In genomic region chr6:50890370-50891204, GRCm38 (mm10) we compare ENCODE assay signal across 8 mouse cellular contexts.
A peak's percentile ranks its signal among the peaks of the same experiment; 100 is the strongest.
DNase-seq lines count a peak whose midpoint lies in the region; ATAC-seq lines count a peak whose summit lies in the region.

No protein-coding gene starts in this region.

- no peaks in the 10 kb centered on the region for H3K9me3 ChIP-seq in kidney, embryonic 15.5 days (replicated peaks)
- H3K9me3 ChIP-seq in liver, embryonic 15.5 days (replicated peaks), result no peaks in the 10 kb centered on the region
- no peaks in the 10 kb centered on the region for H3K9me3 ChIP-seq in neural tube, embryonic 15.5 days (replicated peaks)

- peak; percentile 80; the same call in 1 of the 2 replicates for ATAC-seq in kidney, embryonic 15.5 days (replicated peaks; ENCODE audit: low FRiP score)
- ATAC-seq in liver, embryonic 15.5 days (ENCODE audit: insufficient read depth), result peak; percentile 99
- ATAC-seq in neural tube, embryonic 15.5 days (ENCODE audit: low FRiP score), result peak; percentile 80

- no peak for DNase-seq in kidney, adult 18-20 months
- DNase-seq in embryo, embryonic 11 days, result peak; percentile 77
- peak; percentile 4 for DNase-seq in heart, adult 8-10 months (ENCODE audit: low spot score)
- peak; percentile 42 to 76 for DNase-seq in layer of hippocampus, adult 18-20 months (ENCODE audit: low spot score in 2 of 2)
- DNase-seq in thymus, postnatal 36 days, result no peak

- H3K36me3 ChIP-seq in kidney, embryonic 15.5 days, result no peaks in the 10 kb centered on the region
- H3K36me3 ChIP-seq in liver, embryonic 15.5 days (replicated peaks), result no peaks in the 10 kb centered on the region
- H3K36me3 ChIP-seq in neural tube, embryonic 15.5 days, result no peaks in the 10 kb centered on the region

- peaks cover 10% of the 10 kb centered on the region for H3K4me1 ChIP-seq in kidney, embryonic 15.5 days
- H3K4me1 ChIP-seq in liver, embryonic 15.5 days (replicated peaks), result peaks cover 35% of the 10 kb centered on the region
- peaks cover 29% of the 10 kb centered on the region for H3K4me1 ChIP-seq in neural tube, embryonic 15.5 days

- peak overlapping the region; percentile 57 for H3K27ac ChIP-seq in kidney, embryonic 15.5 days
- H3K27ac ChIP-seq in liver, embryonic 15.5 days (replicated peaks), result peak overlapping the region; percentile 89
- H3K27ac ChIP-seq in neural tube, embryonic 15.5 days (replicated peaks), result peak overlapping the region; percentile 84

- H3K4me3 ChIP-seq in kidney, embryonic 15.5 days (replicated peaks), result peak overlapping the region; percentile 2; the same call in 1 of the 2 replicates
- peak overlapping the region; percentile 38 for H3K4me3 ChIP-seq in liver, embryonic 15.5 days (replicated peaks)
- H3K4me3 ChIP-seq in neural tube, embryonic 15.5 days (replicated peaks), result no peak overlapping the region

- WGBS in kidney, embryonic 15.5 days, result 19% methylated on average over 25 of the region's 25 CpGs
- WGBS in liver, embryonic 15.5 days (ENCODE audit: insufficient replicate concordance), result 6% methylated on average over 25 of the region's 25 CpGs
- WGBS in neural tube, embryonic 15.5 days, result 7% methylated on average over 25 of the region's 25 CpGs

- peak overlapping the region; percentile 42 for H3K4me2 ChIP-seq in kidney, embryonic 15.5 days
- peak overlapping the region; percentile 60 for H3K4me2 ChIP-seq in liver, embryonic 15.5 days
- H3K4me2 ChIP-seq in neural tube, embryonic 15.5 days, result peak overlapping the region; percentile 43

- peaks cover 12% of the 10 kb centered on the region; the same call in 1 of the 2 replicates for H3K27me3 ChIP-seq in kidney, embryonic 15.5 days
- H3K27me3 ChIP-seq in liver, embryonic 15.5 days, result peaks cover 43% of the 10 kb centered on the region
- H3K27me3 ChIP-seq in neural tube, embryonic 15.5 days (replicated peaks), result no peaks in the 10 kb centered on the region

- H3K9ac ChIP-seq in kidney, embryonic 15.5 days, result no peak overlapping the region
- H3K9ac ChIP-seq in liver, embryonic 15.5 days, result peak overlapping the region; percentile 31
- H3K9ac ChIP-seq in neural tube, embryonic 15.5 days (replicated peaks), result peak overlapping the region; percentile 28; the same call in 1 of the 2 replicates

Comparison
In these comparisons a context has a peak if more than half of its experiments do, and no peak if none do; other contexts are left out.
1. DNase-seq: peak in embryo, embryonic 11 days (single experiment), heart, adult 8-10 months (single experiment) and layer of hippocampus, adult 18-20 months (2 of 2); none in kidney, adult 18-20 months (single experiment) and thymus, postnatal 36 days (0 of 2).
2. Peak in every context shown above with its lines, with median percentiles within 50 percentile points of each other: ATAC-seq, H3K27ac ChIP-seq and H3K4me2 ChIP-seq.